Mouse (Mus musculus): ENCODE data around the gene Hist2h4. TPM values are rescaled to one million over a fixed set of nuclear protein-coding genes. Genes with fewer than 3 reads are reported as not detected.
A peak's percentile ranks its signal among the peaks of the same experiment; 100 is the strongest.
"Not testable (repeated sequence)": the region's sequence is repeated elsewhere in the genome, so short reads cannot be mapped to it uniquely, and the experiment has no call there.

Gene Hist2h4
- total RNA-seq, 1 experiment from 2014 or later = 56.9 TPM

DNA sequence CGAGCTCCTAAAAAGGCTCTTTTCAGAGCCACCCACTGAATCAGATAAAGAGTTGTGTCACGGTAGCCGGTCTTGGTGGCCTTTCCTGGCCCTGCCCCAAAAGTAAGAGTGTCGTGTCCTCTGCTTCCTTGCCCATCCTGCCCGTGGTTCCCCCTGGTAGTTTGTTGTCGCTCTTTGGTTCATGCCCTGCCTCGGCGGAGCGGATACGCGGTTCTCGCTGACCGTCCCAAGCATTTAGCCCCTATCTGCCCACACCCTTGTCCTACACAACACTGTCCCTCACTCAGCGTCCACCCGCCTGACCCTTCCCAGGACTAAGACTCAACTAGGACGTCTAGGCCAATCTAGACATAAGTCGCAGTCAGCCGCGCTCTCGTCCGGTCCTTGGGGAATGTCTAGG lies 17.1 kb downstream of the Hist2h4 start:
- DNase-seq = not testable (repeated sequence)

DNA sequence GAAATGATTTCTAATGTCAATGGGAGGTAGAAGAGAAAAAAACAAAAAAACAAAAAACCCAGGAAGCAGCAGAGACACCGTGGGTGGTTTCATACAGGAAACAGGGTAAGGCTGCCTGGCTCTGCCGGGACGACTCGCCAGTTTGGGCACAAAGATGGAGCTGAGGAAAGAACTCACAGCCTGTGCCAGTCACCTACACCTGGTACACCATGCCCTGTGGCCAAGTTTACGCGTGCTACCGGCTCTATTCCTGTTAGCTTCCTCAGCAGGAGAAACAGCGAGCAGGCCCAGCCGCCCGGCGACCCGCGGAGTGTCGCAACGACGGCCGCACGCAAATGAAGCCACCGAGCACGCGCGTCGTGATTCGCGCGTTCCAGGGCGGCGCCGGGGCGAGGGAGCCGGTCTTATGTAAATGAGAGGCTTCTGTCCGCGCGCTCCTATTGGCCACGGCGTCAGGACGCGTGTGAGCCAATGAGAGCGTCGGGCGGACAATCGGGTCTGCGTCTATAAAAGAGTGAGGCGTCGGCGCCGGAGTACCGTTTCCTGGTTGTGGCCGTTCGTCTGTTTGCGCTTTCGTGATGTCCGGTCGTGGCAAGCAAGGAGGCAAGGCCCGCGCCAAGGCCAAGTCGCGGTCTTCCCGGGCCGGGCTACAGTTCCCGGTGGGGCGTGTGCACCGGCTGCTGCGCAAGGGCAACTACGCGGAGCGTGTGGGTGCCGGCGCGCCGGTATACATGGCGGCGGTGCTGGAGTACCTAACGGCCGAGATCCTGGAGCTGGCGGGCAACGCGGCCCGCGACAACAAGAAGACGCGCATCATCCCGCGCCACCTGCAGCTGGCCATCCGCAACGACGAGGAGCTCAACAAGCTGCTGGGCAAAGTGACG lies 17.9 kb downstream of the Hist2h4 start, which contains the start of gene Hist2h2aa1:
Gene Hist2h2aa1 (plus strand): TSS at position 495 of the 884 bp plus-strand sequence.
- DNase-seq = peak; percentile 90

DNA sequence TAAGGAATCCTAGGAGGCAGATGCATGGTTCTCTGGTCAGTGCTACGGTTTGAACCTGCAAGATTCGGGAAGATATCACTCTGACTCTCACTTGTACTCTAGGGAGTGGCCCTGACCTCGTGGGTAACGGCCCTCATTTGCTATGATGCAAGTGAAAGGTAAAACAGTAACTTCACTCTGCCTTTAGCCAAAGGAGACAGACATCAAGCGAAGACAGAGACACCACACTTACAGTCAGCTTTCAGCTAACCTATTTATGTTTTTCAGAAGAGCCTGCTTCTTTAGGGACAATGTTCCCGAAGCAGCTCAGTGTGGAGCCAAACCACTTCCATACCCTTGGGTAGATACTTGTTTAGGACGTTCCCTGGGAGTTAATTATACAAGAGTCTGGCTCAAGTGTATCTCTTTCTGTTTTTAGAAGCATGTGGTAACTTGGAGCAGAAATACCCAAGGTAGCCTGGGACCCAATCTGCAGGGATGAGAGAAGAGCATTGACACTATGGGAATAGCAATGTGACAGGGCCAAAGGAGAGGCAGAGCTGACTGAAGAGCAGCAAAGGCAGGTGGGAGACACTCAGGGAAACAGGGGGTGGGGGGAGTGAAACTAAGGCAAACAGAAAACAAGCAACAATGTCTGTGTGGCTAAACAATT lies 19.1 kb downstream of the Hist2h4 start:
- DNase-seq = no peak

DNA sequence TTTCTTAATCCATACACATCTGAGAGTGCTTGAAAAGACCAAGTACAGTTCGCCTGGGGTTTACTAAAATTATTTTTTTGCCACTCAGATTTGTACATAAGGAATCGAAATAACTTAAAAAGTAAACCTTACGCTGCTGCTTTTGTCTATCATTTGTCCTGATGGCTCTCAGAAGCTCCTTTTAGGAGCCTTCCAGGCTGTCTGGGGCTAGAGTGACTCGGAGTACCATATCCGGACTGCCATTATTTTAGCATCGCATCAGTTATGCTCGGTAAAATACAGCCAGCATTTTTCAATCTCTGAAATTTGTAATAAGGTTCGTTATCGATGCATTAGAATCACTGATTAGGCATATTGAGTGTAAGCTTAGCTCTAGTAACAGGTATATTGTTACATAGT lies 22.3 kb downstream of the Hist2h4 start:
- no peak for DNase-seq

DNA sequence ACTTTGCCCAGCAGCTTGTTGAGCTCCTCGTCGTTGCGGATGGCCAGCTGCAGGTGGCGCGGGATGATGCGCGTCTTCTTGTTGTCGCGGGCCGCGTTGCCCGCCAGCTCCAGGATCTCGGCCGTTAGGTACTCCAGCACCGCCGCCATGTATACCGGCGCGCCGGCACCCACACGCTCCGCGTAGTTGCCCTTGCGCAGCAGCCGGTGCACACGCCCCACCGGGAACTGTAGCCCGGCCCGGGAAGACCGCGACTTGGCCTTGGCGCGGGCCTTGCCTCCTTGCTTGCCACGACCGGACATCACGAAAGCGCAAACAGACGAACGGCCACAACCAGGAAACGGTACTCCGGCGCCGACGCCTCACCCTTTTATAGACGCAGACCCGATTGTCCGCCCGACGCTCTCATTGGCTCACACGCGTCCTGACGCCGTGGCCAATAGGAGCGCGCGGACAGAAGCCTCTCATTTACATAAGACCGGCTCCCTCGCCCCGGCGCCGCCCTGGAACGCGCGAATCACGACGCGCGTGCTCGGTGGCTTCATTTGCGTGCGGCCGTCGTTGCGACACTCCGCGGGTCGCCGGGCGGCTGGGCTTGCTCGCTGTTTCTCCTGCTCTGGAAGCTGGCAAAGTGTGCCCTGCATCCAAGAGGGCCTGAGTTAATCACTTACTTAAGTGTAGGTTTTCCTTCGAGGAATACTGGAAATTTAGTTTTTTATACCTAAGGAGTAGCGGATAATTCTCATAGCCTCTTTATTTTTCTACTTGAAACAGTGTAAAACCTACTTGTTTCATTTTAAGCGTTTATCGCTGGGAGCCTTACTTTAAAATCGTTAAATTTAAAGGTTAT lies 22.9 kb downstream of the Hist2h4 start, which contains the start of gene Hist2h2aa2:
Gene Hist2h2aa2 (minus strand): TSS at position 328 of the 850 bp plus-strand sequence.
- DNase-seq = peak; percentile 95

DNA sequence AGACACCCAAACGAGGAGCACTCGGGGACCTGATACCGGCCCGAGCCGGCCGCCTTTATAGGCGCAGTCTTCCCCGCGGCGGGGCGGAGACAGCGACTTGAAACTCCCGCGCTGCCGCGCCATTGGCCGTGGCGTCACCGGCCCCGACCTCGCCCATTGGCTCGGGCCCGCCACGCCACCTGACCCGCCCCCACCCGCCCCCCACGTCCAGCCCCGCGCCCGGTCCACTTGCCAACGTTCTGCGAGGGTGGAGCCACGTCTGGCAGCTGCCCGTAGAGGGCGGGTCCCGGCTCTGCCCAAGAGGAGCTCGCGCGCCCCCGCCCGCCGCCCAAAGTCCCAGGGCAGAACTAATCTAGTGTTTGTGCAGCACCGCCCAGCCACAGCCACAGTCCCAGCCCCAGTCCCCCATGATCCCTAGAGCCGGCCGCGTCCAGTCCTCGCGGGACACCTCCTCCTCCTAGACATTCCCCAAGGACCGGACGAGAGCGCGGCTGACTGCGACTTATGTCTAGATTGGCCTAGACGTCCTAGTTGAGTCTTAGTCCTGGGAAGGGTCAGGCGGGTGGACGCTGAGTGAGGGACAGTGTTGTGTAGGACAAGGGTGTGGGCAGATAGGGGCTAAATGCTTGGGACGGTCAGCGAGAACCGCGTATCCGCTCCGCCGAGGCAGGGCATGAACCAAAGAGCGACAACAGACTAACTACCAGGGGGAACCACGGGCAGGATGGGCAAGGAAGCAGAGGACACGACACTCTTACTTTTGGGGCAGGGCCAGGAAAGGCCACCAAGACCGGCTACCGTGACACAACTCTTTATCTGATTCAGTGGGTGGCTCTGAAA lies 23.9 kb downstream of the Hist2h4 start, which contains the start of gene Hist2h3c2:
Gene Hist2h3c2 (minus strand): TSS at position 174 of the 840 bp plus-strand sequence.
- peak; percentile 64 for DNase-seq

DNA sequence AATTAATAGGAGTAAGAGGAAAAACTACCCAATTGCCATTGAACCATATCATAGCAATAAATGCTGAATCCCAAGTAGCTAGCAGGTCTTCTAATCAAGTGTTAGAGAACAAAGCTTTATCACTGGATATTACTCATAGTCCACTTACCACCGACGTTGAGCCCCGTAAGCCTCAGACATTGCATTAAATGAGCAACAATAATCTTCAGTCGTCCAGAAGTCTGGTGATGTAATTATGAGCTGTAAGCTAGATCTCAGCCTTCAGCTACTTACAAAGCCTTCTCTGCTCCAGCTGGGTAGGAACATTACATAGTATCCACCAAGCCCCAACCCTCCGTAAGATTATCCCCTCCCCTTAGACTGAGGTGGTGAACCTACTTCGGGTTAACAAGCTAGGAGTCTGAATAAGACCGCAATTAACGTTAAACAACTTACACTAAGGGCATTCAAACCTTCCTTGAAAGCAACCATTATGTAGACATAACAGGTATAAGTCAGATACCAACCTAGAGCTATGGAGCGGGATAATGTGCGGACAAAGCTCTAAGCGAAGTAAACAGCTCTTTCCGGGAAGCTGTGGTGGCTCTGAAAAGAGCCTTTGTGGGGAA lies 25.1 kb downstream of the Hist2h4 start:
- no peak for DNase-seq

DNA sequence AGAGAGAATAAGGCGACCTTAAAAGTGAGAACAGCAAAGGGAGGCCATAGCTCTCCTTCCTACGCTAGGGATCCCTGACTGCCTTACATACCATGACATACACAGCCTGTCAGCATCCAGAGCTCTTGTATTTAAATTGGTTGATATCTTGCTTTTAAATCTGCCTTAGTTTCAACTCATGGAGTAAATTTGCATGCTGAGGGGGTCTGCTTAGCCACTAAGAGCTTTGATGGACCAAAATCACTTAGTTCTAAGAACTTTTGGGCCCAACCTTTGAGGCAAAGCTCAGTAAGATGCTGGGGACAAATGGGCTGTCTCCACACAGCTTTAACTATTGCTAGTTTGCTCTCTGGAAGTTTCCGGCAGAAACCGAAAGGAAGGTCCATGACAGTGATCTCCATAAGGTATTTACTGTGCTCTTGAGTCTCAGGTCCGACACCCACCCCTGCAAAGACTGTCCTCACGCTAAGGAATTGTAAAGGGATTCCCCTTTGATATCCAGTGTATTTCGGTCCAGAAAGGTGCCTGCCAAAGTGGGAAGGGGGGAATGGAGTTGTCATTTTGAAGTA lies 25.7 kb downstream of the Hist2h4 start:
- DNase-seq = no peak

DNA sequence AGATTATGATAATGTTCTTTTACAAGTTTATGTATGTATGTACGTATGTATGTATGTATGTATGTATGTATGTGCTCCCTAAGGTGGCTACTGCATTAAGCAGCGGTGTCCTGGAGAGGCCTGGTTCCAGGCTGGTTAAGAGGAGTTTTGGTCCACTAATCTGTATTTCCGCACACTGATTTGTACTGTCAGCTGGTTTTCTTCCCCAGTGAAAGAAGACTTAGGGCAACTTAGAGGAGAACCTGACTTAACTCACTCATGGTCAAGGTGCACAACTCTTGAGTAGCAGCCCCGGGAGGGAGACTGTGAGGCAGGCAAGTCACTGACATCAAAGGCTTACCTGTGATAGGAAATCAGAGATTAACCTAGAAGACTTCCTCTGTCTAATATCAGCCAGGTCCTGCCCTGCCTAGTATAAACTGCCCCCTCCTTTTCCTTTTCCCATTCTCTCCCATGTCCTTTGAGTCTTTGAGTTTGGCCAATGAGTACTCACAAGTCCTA lies 26.2 kb downstream of the Hist2h4 start:
- DNase-seq = no peak

DNA sequence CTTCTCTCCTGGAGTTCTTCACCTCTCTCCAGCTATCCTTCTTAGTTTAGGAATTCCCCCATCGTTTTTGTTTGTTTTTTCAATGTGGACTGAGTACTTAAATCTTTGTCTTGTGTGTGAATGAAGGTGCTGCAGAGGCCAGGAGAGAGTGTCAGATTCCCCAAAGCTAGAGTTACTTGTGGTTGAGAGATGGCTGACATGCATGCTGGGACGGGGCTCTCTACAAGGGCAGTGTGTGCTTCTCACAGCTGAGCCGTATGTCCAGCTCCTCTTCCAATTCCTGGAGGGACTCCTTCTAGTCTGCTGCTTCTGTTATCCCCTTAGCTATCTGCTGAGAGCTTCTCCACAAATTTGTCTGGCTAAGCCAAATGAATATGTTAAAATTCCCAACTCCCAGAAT lies 27.3 kb downstream of the Hist2h4 start:
- no peak for DNase-seq

DNA sequence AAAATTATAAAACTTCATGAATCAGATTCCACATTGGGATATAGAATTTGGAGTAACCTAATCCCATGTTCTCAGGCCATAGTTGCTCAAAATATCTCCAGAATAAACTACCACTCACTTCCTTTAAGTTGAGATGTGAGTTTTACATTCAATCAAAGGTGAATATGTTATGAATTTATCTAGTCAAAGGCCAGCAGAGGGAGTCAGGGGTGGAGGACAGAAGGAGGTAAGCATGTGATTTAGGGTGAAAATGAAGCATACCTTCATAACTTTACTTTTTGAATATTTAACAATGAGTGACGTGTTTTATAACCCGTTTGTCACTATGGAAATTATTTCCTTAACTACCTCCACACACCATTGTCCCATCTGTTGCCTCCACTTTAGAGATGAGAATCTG lies 28.2 kb downstream of the Hist2h4 start:
- no peak for DNase-seq

DNA sequence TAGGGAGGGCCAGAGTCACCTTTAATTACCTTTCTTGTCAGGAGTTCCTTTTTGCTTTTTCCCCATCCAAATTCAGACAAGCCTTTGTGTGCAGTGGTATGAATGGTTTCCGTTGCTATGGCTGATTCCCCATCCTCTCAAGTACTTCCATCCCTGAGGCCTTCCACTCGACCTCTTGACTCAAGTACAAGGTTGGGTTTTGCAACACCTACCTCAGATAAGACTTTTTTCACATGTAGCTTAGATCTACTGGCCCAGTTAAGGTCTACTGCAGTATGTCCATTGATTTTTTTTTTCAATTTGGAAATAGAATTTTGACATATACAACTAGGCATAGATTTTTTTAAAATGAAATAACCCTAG lies 31.4 kb downstream of the Hist2h4 start:
- no peak for DNase-seq

DNA sequence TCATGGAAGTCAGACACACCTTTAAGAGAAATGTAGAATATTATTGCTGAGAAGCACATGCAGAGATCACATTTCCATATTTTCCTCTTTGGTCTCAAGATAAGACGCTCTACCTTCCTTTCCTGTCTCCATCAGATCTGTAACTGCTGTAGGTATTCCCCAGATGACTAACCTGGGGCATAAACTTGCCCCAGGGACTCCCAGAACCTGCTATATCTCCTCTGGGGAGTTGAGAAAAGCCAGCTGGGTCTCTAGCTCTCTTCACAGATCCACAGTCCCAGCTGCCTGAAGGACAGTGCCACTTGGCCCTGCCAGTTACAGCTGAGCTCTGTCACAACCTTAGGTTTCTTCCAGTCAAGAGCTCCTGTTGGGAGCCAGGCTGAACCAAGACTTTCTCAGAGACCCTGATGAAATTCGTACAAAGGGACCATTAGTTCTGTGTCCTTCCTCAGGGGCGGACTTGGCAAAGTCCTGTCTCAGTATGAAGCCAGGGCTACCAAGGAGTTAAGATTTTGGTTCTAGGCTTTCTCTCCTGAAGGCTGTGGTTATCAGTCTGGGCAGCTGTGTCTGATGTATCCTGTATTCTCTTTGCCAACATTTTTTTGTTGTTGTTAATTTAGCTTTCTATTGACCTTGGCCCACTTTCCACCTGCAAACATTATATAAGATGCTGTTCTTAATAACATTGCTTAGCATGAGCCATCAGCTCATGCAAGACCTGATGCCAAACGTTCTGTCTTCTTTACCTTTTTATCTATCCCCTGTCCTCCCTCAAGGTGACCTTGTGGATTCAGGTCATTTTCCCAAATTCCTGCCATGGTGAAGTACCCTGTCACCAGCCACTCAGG lies 32.0 kb downstream of the Hist2h4 start:
- DNase-seq = peak; percentile 53

DNA sequence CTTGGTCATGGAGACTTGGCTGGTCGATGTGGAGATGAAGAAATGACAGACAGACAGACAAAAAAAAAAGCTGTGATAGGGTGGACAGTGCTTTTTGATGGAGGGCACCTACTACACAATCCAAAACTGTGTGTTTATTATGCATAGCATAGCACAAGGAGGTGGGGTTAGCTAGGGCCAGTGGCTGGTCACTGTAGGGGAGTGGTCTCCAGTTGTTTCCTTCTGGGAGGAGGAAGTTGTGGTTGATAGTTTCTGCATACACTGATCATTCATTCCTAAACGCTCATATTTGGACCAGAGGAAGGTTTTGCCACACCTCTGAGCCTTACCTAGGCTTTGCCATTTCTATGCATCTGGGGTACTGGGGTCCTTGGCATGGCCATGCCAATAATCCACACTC lies 32.7 kb downstream of the Hist2h4 start:
- no peak for DNase-seq

DNA sequence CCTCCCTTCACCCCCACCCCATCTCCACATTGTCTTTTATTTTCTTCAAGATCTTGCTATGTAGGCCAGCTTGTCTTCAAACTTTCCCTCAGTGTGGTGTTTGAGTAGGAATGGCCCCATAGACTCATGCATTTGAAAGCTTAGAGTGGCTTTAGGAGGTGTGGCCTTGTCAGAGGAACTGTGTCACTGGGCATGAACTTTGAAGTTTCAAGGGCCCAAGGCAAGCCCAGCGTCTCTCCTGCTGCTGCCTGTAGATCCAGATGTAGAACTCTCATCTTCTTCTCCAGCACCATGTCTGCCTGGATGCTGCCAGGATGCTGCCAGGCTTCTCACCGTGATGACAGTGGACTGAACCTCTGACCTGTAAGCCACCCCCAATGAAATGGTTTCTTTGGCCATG lies 34.3 kb downstream of the Hist2h4 start:
- peak; percentile 35 for DNase-seq

DNA sequence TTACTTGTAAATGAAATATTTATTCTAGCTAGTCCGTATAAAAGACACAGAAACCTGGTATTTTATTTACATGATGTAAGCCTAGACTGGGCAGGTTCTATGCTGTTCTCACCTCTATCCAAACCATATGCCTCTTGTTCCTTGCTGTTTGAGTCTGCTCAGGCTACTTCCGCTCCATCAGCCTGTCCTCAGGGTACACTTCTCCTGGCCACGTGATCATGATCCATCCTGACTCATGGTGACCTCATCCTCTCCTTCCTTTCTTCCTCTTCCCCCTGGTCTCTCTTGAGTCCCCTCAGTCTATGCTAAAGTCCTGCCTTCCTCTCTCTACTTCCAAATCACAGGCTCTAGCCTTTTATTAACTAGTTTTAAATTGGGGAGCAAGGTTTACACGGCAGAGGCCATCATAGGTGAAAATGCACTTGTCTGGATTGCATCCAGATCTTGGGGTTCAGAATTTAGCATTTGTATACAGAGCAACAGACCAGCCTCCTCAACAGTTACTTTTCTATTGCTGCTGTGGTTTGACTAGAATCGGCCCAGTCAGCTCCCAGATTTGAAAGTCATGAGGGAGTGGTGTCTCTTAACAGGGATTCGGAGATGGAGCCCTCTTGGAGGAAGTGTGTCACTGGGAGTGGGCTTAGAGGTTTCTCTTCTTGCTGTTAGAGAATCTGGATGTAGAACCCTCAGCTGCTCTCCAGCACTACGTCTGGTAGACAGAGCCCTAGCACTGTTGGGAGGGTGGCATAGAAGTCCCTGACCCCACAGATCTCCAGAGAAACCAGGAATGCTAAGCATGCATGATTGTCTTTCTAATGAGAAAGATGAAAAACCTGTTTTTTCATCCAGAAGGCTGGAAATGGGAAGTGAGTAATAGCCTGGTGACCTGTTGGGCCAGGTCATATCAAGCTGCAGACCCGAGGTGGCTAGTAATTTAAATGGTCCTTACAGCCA lies 36.1 kb downstream of the Hist2h4 start:
- DNase-seq = peak; percentile 45

DNA sequence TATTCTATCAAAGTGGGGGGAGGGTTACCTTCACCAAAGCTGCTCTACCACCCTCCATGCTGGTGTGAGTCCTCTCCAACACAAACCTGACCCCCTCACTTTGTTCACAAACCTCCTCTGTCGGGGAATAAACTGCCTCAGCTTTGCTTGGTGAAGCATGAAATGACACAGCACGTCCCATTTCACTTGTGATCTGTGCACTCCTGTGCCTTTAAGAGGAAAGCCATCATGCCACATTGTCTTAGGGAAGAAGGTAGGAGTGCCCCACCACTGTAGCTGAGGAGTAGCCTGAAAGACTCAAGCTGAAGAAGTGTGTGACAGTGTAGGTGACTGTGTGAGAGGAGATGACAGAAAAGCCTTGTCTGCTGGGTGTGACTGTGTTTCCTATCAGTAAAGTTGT lies 37.7 kb downstream of the Hist2h4 start:
- DNase-seq = no peak

DNA sequence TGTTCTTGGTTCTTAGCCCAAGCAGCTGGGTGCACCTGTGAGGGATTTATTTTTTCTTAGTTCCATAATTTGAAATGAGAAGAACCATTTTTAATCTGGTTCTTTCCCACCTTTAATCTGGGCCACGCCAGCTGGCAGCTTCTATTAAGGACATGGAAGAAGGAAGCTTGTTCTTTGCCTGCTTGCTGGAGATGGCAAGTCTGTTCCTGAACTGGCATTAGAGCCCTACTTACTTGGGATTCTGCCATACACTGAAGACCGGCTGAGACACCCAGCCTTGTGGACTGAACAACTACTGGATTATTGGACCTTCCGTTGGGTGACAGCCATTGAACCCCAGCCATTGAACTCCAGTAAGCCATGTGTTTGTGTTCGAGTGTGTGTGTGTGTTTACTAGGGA lies 40.3 kb downstream of the Hist2h4 start:
- DNase-seq = no peak
